Mouse (Mus musculus) cerebellum, adult 2 months (tissue): ENCODE measurements at regions not wholly inside any gene's neighbourhood (a gene's known extent, or its start where the extent isn't known, plus 50 kb on each side); places are given as distances from the start of the nearest gene placed in this dataset.

Source experiments
- CTCF ChIP-seq: fragments of 200-500 bp; IDR thresholded peaks from 2 replicates; pipeline ENCODE4 v1.5.1; 2011; ENCODE audit warnings: low read depth, mild to moderate bottlenecking, control low read depth, low read length, moderate library complexity, borderline replicate concordance; ENCODE audit not compliant: insufficient read depth
- POLR2A ChIP-seq: fragments of 200-500 bp; IDR thresholded peaks from 2 replicates; pipeline ENCODE4 v1.6.1; 2011; ENCODE audit warnings: low read length, control low read depth, borderline replicate concordance; ENCODE audit not compliant: insufficient read depth

DNA sequence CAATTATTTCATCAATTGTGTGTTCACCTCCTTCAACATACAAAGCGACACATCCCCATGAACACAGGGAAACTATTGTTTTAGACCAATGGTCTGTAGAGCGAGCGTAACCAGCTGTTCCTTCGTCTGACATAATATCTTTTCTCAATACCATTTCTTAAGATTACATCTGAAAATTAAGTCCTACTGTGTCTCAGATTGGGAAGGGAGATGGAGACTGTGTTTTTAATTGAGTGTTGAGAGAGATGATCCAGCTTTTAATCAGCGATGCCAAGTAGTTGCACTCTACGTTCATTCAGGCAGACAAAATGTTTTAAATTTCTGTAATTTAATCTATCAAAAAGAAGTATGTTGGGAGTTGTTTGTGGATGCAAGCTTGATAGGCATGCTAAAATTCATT, 445.3 kb downstream of the Hdgfl1 start:
- TF ChIP-seq CTCF (no peak), POLR2A (no peak)
